Mouse (Mus musculus) MEL (cell line): Measurements from ENCODE around the gene Eif1.

ENCODE experiments used
- CHD1 ChIP-seq: IDR thresholded peaks from 2 replicates; pipeline ENCODE4 v1.6.1; 2012; ENCODE audit warnings: low read depth, mild to moderate bottlenecking, inconsistent platforms, low read length, improper control_type of control experiment
- CTCF ChIP-seq, 3 experiments: IDR thresholded peaks in 2 of 3; conservative IDR thresholded peaks in 1 of 3; 2 replicates each; pipeline ENCODE4 v1.5.1; 2011 to 2012; ENCODE audit warnings: low read length in 3 of 3, low read depth in 2 of 3, mild to moderate bottlenecking in 2 of 3, improper control_type of control experiment in 1 of 3, inconsistent platforms in 1 of 3, mixed read lengths in 1 of 3, moderate library complexity in 1 of 3; ENCODE audit not compliant: control insufficient read depth in 1 of 3, insufficient read depth in 1 of 3, poor library complexity in 1 of 3, severe bottlenecking in 1 of 3
- E2F4 ChIP-seq: IDR thresholded peaks from 2 replicates; pipeline ENCODE4 v1.6.1; 2011; ENCODE audit warnings: low read depth, low read length, improper control_type of control experiment, borderline replicate concordance
- GATA1 ChIP-seq: IDR thresholded peaks from 2 replicates; pipeline ENCODE4 v1.6.1; 2011; ENCODE audit warnings: low read depth, low read length, improper control_type of control experiment
- KAT2A ChIP-seq: conservative IDR thresholded peaks from 2 replicates; pipeline ENCODE4 v1.6.1; 2012; ENCODE audit warnings: low read depth, low read length, improper control_type of control experiment, inconsistent platforms
- MAX ChIP-seq: IDR thresholded peaks from 2 replicates; pipeline ENCODE4 v1.6.1; 2011; ENCODE audit warnings: low read length, improper control_type of control experiment
- MXI1 ChIP-seq: IDR thresholded peaks from 2 replicates; pipeline ENCODE4 v1.6.1; 2011; ENCODE audit warnings: mild to moderate bottlenecking, low read depth, low read length, improper control_type of control experiment
- NRF1 ChIP-seq: IDR thresholded peaks from 2 replicates; pipeline ENCODE4 v1.6.1; 2014; ENCODE audit warnings: low read depth, mild to moderate bottlenecking, inconsistent platforms, low read length, improper control_type of control experiment, moderate library complexity; ENCODE audit not compliant: poor library complexity, insufficient read depth, severe bottlenecking
- RAD21 ChIP-seq: IDR thresholded peaks from 2 replicates; pipeline ENCODE4 v1.6.1; 2011; ENCODE audit warnings: mild to moderate bottlenecking, low read depth, low read length, improper control_type of control experiment
- TAL1 ChIP-seq: IDR thresholded peaks from 2 replicates; pipeline ENCODE4 v1.6.1; 2012; ENCODE audit warnings: mild to moderate bottlenecking, inconsistent platforms, low read length, moderate library complexity, mixed read lengths
- USF2 ChIP-seq, 2 experiments: IDR thresholded peaks; 2 replicates each; pipeline ENCODE4 v1.6.1; 2011 to 2012; ENCODE audit warnings: improper control_type of control experiment in 2 of 2, low read length in 2 of 2, borderline replicate concordance in 1 of 2, inconsistent platforms in 1 of 2, low read depth in 1 of 2, mild to moderate bottlenecking in 1 of 2; ENCODE audit not compliant: insufficient read depth in 1 of 2
- ZKSCAN1 ChIP-seq: IDR thresholded peaks from 2 replicates; pipeline ENCODE4 v1.6.1; 2012; ENCODE audit warnings: low read depth, mild to moderate bottlenecking, inconsistent platforms, low read length, improper control_type of control experiment, moderate library complexity

GRCm38 (mm10) chr11:100333944-100334457 is 14.3 kb downstream of the Eif1 start, which contains the start of gene Gast:
- no peak for TF ChIP-seq ZKSCAN1
- no peak for TF ChIP-seq CTCF (IDR thresholded peaks at IDR 0.05 in 2 of 3, conservative IDR thresholded peaks at IDR 0.05 in 1 of 3; ENCODE audit: control insufficient read depth in 1 of 3, insufficient read depth in 1 of 3, low read depth in 2 of 3, low read length in 3 of 3, poor library complexity in 1 of 3, severe bottlenecking in 1 of 3)
- TF ChIP-seq E2F4, result no peak
- TF ChIP-seq NRF1, result no peak
- TF ChIP-seq TAL1, result no peak
- no peak for TF ChIP-seq GATA1
- TF ChIP-seq KAT2A, result no peak
- TF ChIP-seq MXI1, result no peak
- no peak for TF ChIP-seq RAD21
- no peak for TF ChIP-seq CHD1
- TF ChIP-seq USF2 (IDR thresholded peaks at IDR 0.05; ENCODE audit: borderline replicate concordance in 1 of 2, insufficient read depth in 1 of 2, low read depth in 1 of 2, low read length in 2 of 2), result no peak
- TF ChIP-seq MAX, result no peak
